Mouse (Mus musculus) liver, adult 2 months (tissue): ENCODE data around the gene Prdm12. TPM values are rescaled to one million over a fixed set of nuclear protein-coding genes. Genes with fewer than 3 reads are reported as not detected.
A peak's percentile ranks its signal among the peaks of the same experiment; 100 is the strongest.
"Not testable (repeated sequence)": the region's sequence is repeated elsewhere in the genome, so short reads cannot be mapped to it uniquely, and the experiment has no call there.

Experiments
- DNase-seq: peaks from one replicate; pipeline ENCODE4 v3.0.0-alpha.2; 2011; ENCODE audit warnings: low read depth, low spot score; ENCODE audit errors: extremely low read depth
- H3K27ac ChIP-seq: fragments of 200-500 bp; replicated peaks from 2 replicates; pipeline ENCODE4 v1.5.1; 2012; ENCODE audit warnings: low read depth, mild to moderate bottlenecking, control low read depth, inconsistent platforms, low read length; ENCODE audit not compliant: insufficient read depth
- H3K27me3 ChIP-seq: fragments of 200-500 bp; 2 replicates; pipeline ENCODE4 v1.6.1; 2012; ENCODE audit warnings: mild to moderate bottlenecking, moderate library complexity, low read length, inconsistent platforms; ENCODE audit not compliant: control insufficient read depth, insufficient read depth
- H3K36me3 ChIP-seq: fragments of 200-500 bp; 2 replicates; pipeline ENCODE4 v1.6.1; 2012; ENCODE audit warnings: low read length, inconsistent platforms; ENCODE audit not compliant: control insufficient read depth, insufficient read depth
- H3K4me1 ChIP-seq: fragments of 200-500 bp; 2 replicates; pipeline ENCODE4 v1.6.1; 2011; ENCODE audit warnings: low read length; ENCODE audit not compliant: control insufficient read depth, insufficient read depth
- H3K4me3 ChIP-seq: fragments of 200-500 bp; 2 replicates; pipeline ENCODE4 v1.5.1; 2011; ENCODE audit warnings: low read depth, mild to moderate bottlenecking, control low read depth, low read length, moderate library complexity; ENCODE audit not compliant: insufficient read depth
- H3K79me2 ChIP-seq: fragments of 200-500 bp; 2 replicates; pipeline ENCODE4 v1.6.1; 2012; ENCODE audit warnings: inconsistent platforms, mild to moderate bottlenecking, low read length, moderate library complexity; ENCODE audit not compliant: control insufficient read depth, insufficient read depth
- H3K9ac ChIP-seq: fragments of 200-500 bp; 2 replicates; pipeline ENCODE4 v1.6.1; 2012; ENCODE audit warnings: low read depth, mild to moderate bottlenecking, control low read depth, inconsistent platforms, low read length
- CTCF ChIP-seq: fragments of 200-500 bp; IDR thresholded peaks from 2 replicates; pipeline ENCODE4 v1.5.1; 2011; ENCODE audit warnings: low read depth, low read length, control low read depth
- POLR2A ChIP-seq: fragments of 200-500 bp; IDR thresholded peaks from 2 replicates; pipeline ENCODE4 v1.6.1; 2011; ENCODE audit warnings: low read length, control low read depth; ENCODE audit not compliant: insufficient read depth; ENCODE audit errors: extremely low read depth
- WGBS: fragments of 180-500 bp; shearing (Covaris S2); methylation state at CpG from one replicate; pipeline ENCODE4 v1.1.7; 2018; 5-methylcytosine and 5-hydroxymethylcytosine counted together
- polyA plus RNA-seq: library from polyadenylated mRNA; depleted of rRNA; stranded (reverse); fragments of >200 nt; gene quantifications from 2 replicates; pipeline ENCODE4 v1.2.3, GENCODE M21; 2012
- total RNA-seq: library from RNA; depleted of rRNA; stranded (reverse); fragments of >200 nt; gene quantifications from 2 replicates; pipeline ENCODE4 v1.2.3, GENCODE M21; 2014

Gene Prdm12
- total and polyA plus RNA-seq, 2 experiments, result not detected

DNA sequence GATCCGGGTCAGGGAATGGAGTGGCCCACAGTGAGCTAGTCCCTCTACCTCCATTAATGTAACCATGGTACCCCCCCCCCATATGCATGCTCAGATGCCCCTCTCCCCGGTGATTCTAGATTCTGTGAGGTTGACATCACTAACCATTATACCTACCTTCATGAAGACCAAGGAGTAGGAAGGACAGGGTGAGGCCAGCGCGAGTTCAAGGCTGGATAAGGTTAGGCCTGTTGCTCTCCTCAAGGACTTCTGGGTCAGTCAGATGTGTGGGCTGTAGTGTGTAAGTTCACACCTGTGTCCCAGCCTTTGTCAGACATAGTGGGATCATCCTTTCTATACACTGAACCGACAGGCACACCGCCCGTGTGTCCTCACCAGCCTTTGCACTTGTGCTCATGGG lies 16.5 kb downstream of the Prdm12 start:
- H3K79me2 ChIP-seq, result no peaks in the 10 kb centered on the region
- H3K36me3 ChIP-seq, result no peaks in the 10 kb centered on the region
- H3K27ac ChIP-seq, result no peak overlapping the region
- no peak for TF ChIP-seq POLR2A
- no peak for TF ChIP-seq CTCF
- no peak overlapping the region for H3K9ac ChIP-seq
- 90% methylated on average over 7 of the region's 7 CpGs for WGBS
- peaks cover 19% of the 10 kb centered on the region for H3K27me3 ChIP-seq
- H3K4me3 ChIP-seq, result no peak overlapping the region
- no peak for DNase-seq
- peaks cover 2% of the 10 kb centered on the region; the same call in 1 of the 2 replicates for H3K4me1 ChIP-seq

DNA sequence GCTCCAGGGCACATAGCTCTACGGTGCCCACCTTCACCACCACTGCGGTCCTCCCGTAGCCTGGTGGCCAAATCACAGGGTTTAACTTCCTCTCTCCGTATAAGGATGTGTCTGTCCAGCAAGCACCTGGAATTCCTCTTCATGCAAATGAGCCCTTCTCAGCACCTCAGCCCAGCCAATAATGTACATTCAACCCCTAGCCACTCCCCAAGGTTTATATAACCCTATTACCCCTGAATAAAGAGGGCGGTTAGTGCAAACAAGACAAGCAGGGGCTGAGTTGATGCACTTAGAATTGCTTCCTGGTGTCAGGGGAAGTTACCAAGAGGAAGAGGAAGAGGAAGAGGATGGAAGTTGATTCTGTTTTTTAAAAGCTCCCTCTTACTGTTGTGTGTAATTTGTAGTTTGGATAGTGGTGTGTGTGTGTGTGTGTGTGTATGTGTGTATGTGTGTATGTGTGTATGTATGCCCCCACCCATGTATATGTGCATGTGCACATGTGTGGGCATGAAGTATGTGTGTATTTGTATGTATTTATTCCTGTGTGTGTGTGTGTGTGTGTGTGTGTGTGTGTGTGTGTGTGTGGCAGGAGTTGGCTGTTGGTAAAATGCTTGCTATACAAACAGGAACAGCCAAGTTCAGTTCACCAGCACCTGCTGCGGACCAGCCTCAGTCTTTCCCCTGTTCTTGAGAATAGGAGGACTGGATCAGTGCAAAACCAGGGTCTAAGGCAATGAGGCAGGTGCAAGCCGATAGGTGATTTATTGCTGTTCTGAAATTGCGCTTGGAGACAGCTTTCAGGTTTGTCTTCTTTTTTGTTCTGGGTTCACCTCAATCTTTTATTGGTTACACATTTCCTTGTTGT lies 23.3 kb downstream of the Prdm12 start:
- Histone ChIP-seq H3K4me1 (peaks cover 3% of the 10 kb centered on the region; the same call in 1 of the 2 replicates), H3K36me3 (no peaks in the 10 kb centered on the region), H3K4me3 (no peak overlapping the region), H3K9ac (no peak overlapping the region), H3K27me3 (peaks cover 4% of the 10 kb centered on the region), H3K27ac (no peak overlapping the region), H3K79me2 (no peaks in the 10 kb centered on the region)
- 49% methylated on average over 8 of the region's 8 CpGs for WGBS
- TF ChIP-seq POLR2A (no peak), CTCF (no peak)
- peak; percentile 22 for DNase-seq

DNA sequence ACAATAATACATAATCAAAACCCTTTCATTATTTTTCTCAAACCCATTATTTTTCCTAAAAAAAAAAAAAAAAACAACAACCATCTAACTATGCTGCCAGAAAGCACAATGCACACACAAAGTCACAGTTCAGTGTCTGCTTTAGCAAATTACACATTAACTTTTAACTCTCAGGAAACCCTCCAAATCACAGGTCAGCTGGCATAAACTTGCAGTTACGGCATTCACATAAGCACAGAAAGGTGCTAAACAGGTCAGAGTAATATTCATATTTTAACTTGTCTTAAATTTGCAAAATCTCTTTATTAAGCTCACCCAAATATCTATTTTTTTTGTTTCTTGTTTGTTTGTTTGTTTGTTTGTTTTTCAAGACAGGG lies 24.0 kb downstream of the Prdm12 start:
- Histone ChIP-seq H3K79me2 (no peaks in the 10 kb centered on the region), H3K27me3 (no peaks in the 10 kb centered on the region), H3K9ac (no peak overlapping the region), H3K4me1 (peaks cover 3% of the 10 kb centered on the region; the same call in 1 of the 2 replicates), H3K36me3 (no peaks in the 10 kb centered on the region), H3K27ac (no peak overlapping the region), H3K4me3 (no peak overlapping the region)
- 31% methylated on average over 1 of the region's 1 CpGs for WGBS
- DNase-seq, result peak; percentile 86
- TF ChIP-seq POLR2A, result no peak
- TF ChIP-seq CTCF, result no peak

DNA sequence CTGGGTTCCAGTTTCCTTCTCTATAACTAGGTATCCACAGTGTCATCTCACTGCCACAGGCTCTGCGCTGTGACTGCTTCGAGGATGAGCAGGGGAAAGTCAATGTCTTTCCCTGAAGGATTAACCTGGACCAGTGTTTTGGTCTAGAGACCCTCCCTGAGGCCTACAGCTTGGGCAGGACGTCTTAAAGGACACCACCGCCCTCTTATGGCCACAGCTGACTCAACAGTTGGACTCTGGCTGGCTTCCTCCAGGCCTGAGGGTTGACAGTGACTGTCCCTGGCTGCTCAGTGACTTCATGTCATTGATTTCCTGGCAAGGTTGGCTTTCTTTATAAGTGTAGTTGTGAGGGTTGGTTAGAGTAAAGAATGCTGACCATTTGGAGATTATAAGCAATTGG lies 27.5 kb downstream of the Prdm12 start:
- Histone ChIP-seq H3K79me2 (no peaks in the 10 kb centered on the region), H3K36me3 (no peaks in the 10 kb centered on the region), H3K27me3 (no peaks in the 10 kb centered on the region), H3K4me3 (no peak overlapping the region), H3K4me1 (peaks cover 7% of the 10 kb centered on the region), H3K27ac (no peak overlapping the region), H3K9ac (no peak overlapping the region)
- no peak for TF ChIP-seq POLR2A
- TF ChIP-seq CTCF, result peak; percentile 81
- peak; percentile 42 for DNase-seq
- WGBS, result 42% methylated on average over 4 of the region's 4 CpGs

- Histone ChIP-seq H3K27me3 (no peaks in the 10 kb centered on the region), H3K4me3 (peak within 1 kb of the TSS; percentile 78), H3K4me1 (peaks cover 5% of the 10 kb centered on the region), H3K9ac (peak within 1 kb of the TSS; percentile 76), H3K27ac (no peak within 1 kb of the TSS), H3K79me2 (no peaks in the 10 kb centered on the region), H3K36me3 (peaks cover 6% of the 10 kb centered on the region; the same call in 1 of the 2 replicates)
- TF ChIP-seq POLR2A (peak; percentile 84), CTCF (no peak)
- peak; percentile 94 for DNase-seq
- under 1% methylated on average over 27 of the region's 27 CpGs for WGBS
These were observed 30.8 kb downstream of the Prdm12 start, which contains the start of gene Exosc2 for GRCm38 (mm10) chr2:31670551-31671035. Gene Exosc2 (plus strand): TSS chr2:31670715.

DNA sequence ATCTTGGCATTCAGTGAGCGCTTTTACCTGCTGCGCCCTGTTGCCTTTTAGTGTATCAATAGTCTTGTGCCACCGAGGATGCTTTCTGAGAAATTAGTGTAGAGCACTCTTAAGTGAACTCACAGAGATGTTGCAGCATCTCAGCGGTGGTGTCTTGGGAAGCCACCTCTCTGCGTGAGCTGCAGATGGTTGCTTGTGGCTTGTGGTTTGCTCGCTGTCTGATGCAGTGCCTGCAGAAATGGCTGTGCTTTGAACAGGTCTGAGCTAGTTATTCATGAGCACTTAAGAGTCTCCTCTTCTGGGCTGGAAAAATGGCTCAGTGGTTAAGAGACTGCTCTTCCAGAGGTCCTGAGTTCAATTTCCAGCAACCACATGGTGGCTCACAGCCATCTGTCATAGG lies 38.8 kb downstream of the Prdm12 start:
- peaks cover 19% of the 10 kb centered on the region; the same call in 1 of the 2 replicates for H3K36me3 ChIP-seq
- no peak overlapping the region for H3K9ac ChIP-seq
- no peaks in the 10 kb centered on the region for H3K27me3 ChIP-seq
- TF ChIP-seq CTCF, result no peak
- no peak for TF ChIP-seq POLR2A
- no peak overlapping the region for H3K4me3 ChIP-seq
- no peak for DNase-seq
- H3K27ac ChIP-seq, result no peak overlapping the region
- no peaks in the 10 kb centered on the region for H3K79me2 ChIP-seq
- 92% methylated on average over 6 of the region's 6 CpGs for WGBS
- no peaks in the 10 kb centered on the region for H3K4me1 ChIP-seq

GRCm38 (mm10) chr2:31681051-31681707 lies 41.3 kb downstream of the Prdm12 start:
- H3K27me3 ChIP-seq, H3K9ac ChIP-seq, H3K36me3 ChIP-seq, DNase-seq, H3K4me3 ChIP-seq, H3K4me1 ChIP-seq, H3K27ac ChIP-seq, H3K79me2 ChIP-seq: not testable (repeated sequence)
- 82% methylated on average over 15 of the region's 15 CpGs for WGBS
